Mouse (Mus musculus) heart, embryonic 12.5 days (tissue): ENCODE data around the gene Hoxa5. TPM values are rescaled to one million over a fixed set of nuclear protein-coding genes. Genes with fewer than 3 reads are reported as not detected.

Source experiments
- ATAC-seq: fragments of 200-750 bp; cut with Nextera tagmentation; 2 replicates; pipeline ENCODE4 v1.8.0; 2017; ENCODE audit warnings: moderate TSS enrichment, moderate library complexity; ENCODE audit not compliant: insufficient number of reproducible peaks, low FRiP score
- H3K27ac ChIP-seq: fragments of 300-500 bp; sonication (generic); 2 replicates; pipeline ENCODE4 v1.5.1; 2016; ENCODE audit warnings: mild to moderate bottlenecking, moderate library complexity; ENCODE audit not compliant: poor library complexity, severe bottlenecking
- H3K27me3 ChIP-seq: fragments of 300-500 bp; sonication (generic); replicated peaks from 2 replicates; pipeline ENCODE4 v1.6.1; 2016; ENCODE audit warnings: mild to moderate bottlenecking, moderate library complexity
- H3K36me3 ChIP-seq: fragments of 300-500 bp; sonication (generic); 2 replicates; pipeline ENCODE4 v1.6.1; 2016; ENCODE audit warnings: mild to moderate bottlenecking, moderate library complexity
- H3K4me1 ChIP-seq: fragments of 300-500 bp; sonication (generic); replicated peaks from 2 replicates; pipeline ENCODE4 v1.6.1; 2016; ENCODE audit warnings: mild to moderate bottlenecking
- H3K4me2 ChIP-seq: fragments of 300-500 bp; sonication (generic); 2 replicates; pipeline ENCODE4 v1.6.1; 2016; ENCODE audit warnings: mild to moderate bottlenecking, moderate library complexity
- H3K4me3 ChIP-seq: fragments of 300-500 bp; sonication (generic); 2 replicates; pipeline ENCODE4 v1.5.1; 2016; ENCODE audit warnings: mild to moderate bottlenecking
- H3K9ac ChIP-seq: fragments of 300-500 bp; sonication (generic); 2 replicates; pipeline ENCODE4 v1.6.1; 2016; ENCODE audit warnings: mild to moderate bottlenecking, moderate library complexity
- H3K9me3 ChIP-seq: fragments of 300-500 bp; sonication (generic); replicated peaks from 2 replicates; pipeline ENCODE4 v1.6.1; 2016; ENCODE audit warnings: mild to moderate bottlenecking, moderate library complexity
- WGBS: fragments of 180-500 bp; shearing (Covaris S2); methylation state at CpG from one replicate; pipeline ENCODE4 v1.1.7; 2016; 5-methylcytosine and 5-hydroxymethylcytosine counted together
- polyA plus RNA-seq: library from polyadenylated mRNA; unstranded; fragments of >200 nt; fragmentation: Nextera tagmentation; extraction: Ambion mirVana; gene quantifications from 2 replicates; pipeline ENCODE4 v1.2.1, GENCODE M21; 2016

The Hoxa5 gene
- polyA plus RNA-seq, 1 experiment from 2014 or later = 0.96 TPM

- WGBS = 14% methylated on average over 5 of the region's 5 CpGs
Measured at GRCm38 (mm10) chr6:52189172-52189591, 15.2 kb downstream of the Hoxa5 start.

GRCm38 (mm10) chr6:52186500-52186899 is 17.9 kb downstream of the Hoxa5 start:
- peaks cover 100% of the 10 kb centered on the region for H3K27me3 ChIP-seq
- no peak overlapping the region for H3K4me2 ChIP-seq
- 21% methylated on average over 1 of the region's 1 CpGs for WGBS
- no peak overlapping the region for H3K4me3 ChIP-seq
- H3K36me3 ChIP-seq = no peaks in the 10 kb centered on the region
- no peak overlapping the region for H3K27ac ChIP-seq
- H3K9ac ChIP-seq = no peak overlapping the region
- no peaks in the 10 kb centered on the region for H3K9me3 ChIP-seq
- ATAC-seq = no peak
- H3K4me1 ChIP-seq = peaks cover 7% of the 10 kb centered on the region

More at GRCm38 (mm10) chr6:52189172-52189591, 15.2 kb downstream of the Hoxa5 start:
- no peaks in the 10 kb centered on the region for H3K9me3 ChIP-seq
- H3K27ac ChIP-seq = no peak overlapping the region
- peaks cover 16% of the 10 kb centered on the region for H3K4me1 ChIP-seq
- no peaks in the 10 kb centered on the region for H3K36me3 ChIP-seq
- no peak overlapping the region for H3K9ac ChIP-seq
- no peak for ATAC-seq
- no peak overlapping the region for H3K4me3 ChIP-seq
- H3K4me2 ChIP-seq = no peak overlapping the region
- H3K27me3 ChIP-seq = peaks cover 99% of the 10 kb centered on the region

- Histone ChIP-seq H3K9ac (no peak overlapping the region), H3K27ac (no peak overlapping the region), H3K4me1 (peaks cover under 1% of the 10 kb centered on the region; the same call in 1 of the 2 replicates), H3K4me2 (no peak overlapping the region), H3K4me3 (no peak overlapping the region), H3K27me3 (peaks cover 100% of the 10 kb centered on the region), H3K9me3 (no peaks in the 10 kb centered on the region), H3K36me3 (no peaks in the 10 kb centered on the region)
- no peak for ATAC-seq
- 19% methylated on average over 3 of the region's 3 CpGs for WGBS
Measured at GRCm38 (mm10) chr6:52185834-52186233, 18.6 kb downstream of the Hoxa5 start.

- no peaks in the 10 kb centered on the region for H3K9me3 ChIP-seq
- no peak overlapping the region for H3K9ac ChIP-seq
- no peak overlapping the region for H3K4me3 ChIP-seq
- no peak overlapping the region for H3K27ac ChIP-seq
- H3K36me3 ChIP-seq = no peaks in the 10 kb centered on the region
- H3K4me1 ChIP-seq = no peaks in the 10 kb centered on the region
- no peak for ATAC-seq
- peaks cover 100% of the 10 kb centered on the region for H3K27me3 ChIP-seq
- H3K4me2 ChIP-seq = no peak overlapping the region
- 2% methylated on average over 19 of the region's 19 CpGs for WGBS
Measured at GRCm38 (mm10) chr6:52185222-52185621, 19.2 kb downstream of the Hoxa5 start.

GRCm38 (mm10) chr6:52184668-52185067 is 19.7 kb downstream of the Hoxa5 start:
- no peak overlapping the region for H3K4me2 ChIP-seq
- 8% methylated on average over 6 of the region's 6 CpGs for WGBS

GRCm38 (mm10) chr6:52183311-52184080 is 20.9 kb downstream of the Hoxa5 start:
- H3K36me3 ChIP-seq = no peaks in the 10 kb centered on the region
- H3K27ac ChIP-seq = no peak overlapping the region
- H3K9me3 ChIP-seq = no peaks in the 10 kb centered on the region
- H3K4me2 ChIP-seq = no peak overlapping the region
- H3K4me3 ChIP-seq = no peak overlapping the region
- WGBS = 16% methylated on average over 10 of the region's 10 CpGs
- ATAC-seq = no peak
- H3K4me1 ChIP-seq = no peaks in the 10 kb centered on the region
- no peak overlapping the region for H3K9ac ChIP-seq
- peaks cover 100% of the 10 kb centered on the region for H3K27me3 ChIP-seq

More at GRCm38 (mm10) chr6:52184668-52185067, 19.7 kb downstream of the Hoxa5 start:
- Histone ChIP-seq H3K4me1 (no peaks in the 10 kb centered on the region), H3K9ac (no peak overlapping the region), H3K27me3 (peaks cover 100% of the 10 kb centered on the region), H3K36me3 (no peaks in the 10 kb centered on the region), H3K4me3 (no peak overlapping the region), H3K9me3 (no peaks in the 10 kb centered on the region), H3K27ac (no peak overlapping the region)
- no peak for ATAC-seq

GRCm38 (mm10) chr6:52182793-52183192 is 21.6 kb downstream of the Hoxa5 start:
- Histone ChIP-seq H3K27ac (no peak overlapping the region), H3K9me3 (no peaks in the 10 kb centered on the region), H3K4me1 (no peaks in the 10 kb centered on the region), H3K36me3 (no peaks in the 10 kb centered on the region), H3K4me3 (no peak overlapping the region), H3K4me2 (no peak overlapping the region), H3K27me3 (peaks cover 100% of the 10 kb centered on the region), H3K9ac (no peak overlapping the region)
- ATAC-seq = no peak
- WGBS = 21% methylated on average over 1 of the region's 1 CpGs

- WGBS = 28% methylated on average over 2 of the region's 2 CpGs
- no peaks in the 10 kb centered on the region for H3K9me3 ChIP-seq
- H3K4me2 ChIP-seq = no peak overlapping the region
- no peak overlapping the region for H3K9ac ChIP-seq
- H3K4me1 ChIP-seq = no peaks in the 10 kb centered on the region
- ATAC-seq = no peak
- no peak overlapping the region for H3K4me3 ChIP-seq
- H3K27me3 ChIP-seq = peaks cover 100% of the 10 kb centered on the region
- H3K36me3 ChIP-seq = no peaks in the 10 kb centered on the region
- no peak overlapping the region for H3K27ac ChIP-seq
Measured at GRCm38 (mm10) chr6:52182030-52182429, 22.4 kb downstream of the Hoxa5 start.

GRCm38 (mm10) chr6:52180726-52181125 is 23.7 kb downstream of the Hoxa5 start:
- Histone ChIP-seq H3K4me1 (peaks cover 3% of the 10 kb centered on the region), H3K27me3 (peaks cover 100% of the 10 kb centered on the region), H3K27ac (no peak overlapping the region), H3K9me3 (no peaks in the 10 kb centered on the region), H3K9ac (no peak overlapping the region), H3K4me3 (no peak overlapping the region), H3K36me3 (no peaks in the 10 kb centered on the region), H3K4me2 (no peak overlapping the region)
- ATAC-seq = no peak; the same call in 1 of the 2 replicates
- WGBS = 18% methylated on average over 3 of the region's 3 CpGs

- no peaks in the 10 kb centered on the region for H3K9me3 ChIP-seq
- no peak overlapping the region for H3K9ac ChIP-seq
- H3K4me1 ChIP-seq = peaks cover 6% of the 10 kb centered on the region
- no peaks in the 10 kb centered on the region for H3K36me3 ChIP-seq
- ATAC-seq = no peak
- no peak overlapping the region for H3K27ac ChIP-seq
- no peak overlapping the region for H3K4me3 ChIP-seq
- H3K27me3 ChIP-seq = peaks cover 100% of the 10 kb centered on the region
- WGBS = 8% methylated on average over 11 of the region's 11 CpGs
- H3K4me2 ChIP-seq = peak overlapping the region; percentile 20; the same call in 1 of the 2 replicates
Measured at GRCm38 (mm10) chr6:52180213-52180710, 24.1 kb downstream of the Hoxa5 start.

GRCm38 (mm10) chr6:52179690-52180089 is 24.7 kb downstream of the Hoxa5 start:
- H3K27me3 ChIP-seq = peaks cover 100% of the 10 kb centered on the region
- H3K4me2 ChIP-seq = peak overlapping the region; percentile 20; the same call in 1 of the 2 replicates
- no peak overlapping the region for H3K9ac ChIP-seq
- H3K36me3 ChIP-seq = no peaks in the 10 kb centered on the region
- 2% methylated on average over 10 of the region's 10 CpGs for WGBS
- no peak overlapping the region for H3K27ac ChIP-seq
- no peak overlapping the region for H3K4me3 ChIP-seq
- H3K9me3 ChIP-seq = no peaks in the 10 kb centered on the region
- ATAC-seq = no peak
- H3K4me1 ChIP-seq = peaks cover 6% of the 10 kb centered on the region
